Mouse (Mus musculus): ENCODE results near the gene Lgi1.

GRCm38 (mm10) chr19:38354819-38355360 lies 90.6 kb downstream of the Lgi1 start:
- TF ChIP-seq CTCF (IDR thresholded peaks at IDR 0.05; ENCODE audit: borderline replicate concordance, insufficient read depth, low read depth, low read length): no peak
- no peak for TF ChIP-seq POLR2A (IDR thresholded peaks at IDR 0.05; ENCODE audit: borderline replicate concordance, insufficient read depth, low read length)
